Mouse (Mus musculus) lung, postnatal 0 days (tissue): ENCODE measurements around the gene Iqce. TPM values are rescaled to one million over a fixed set of nuclear protein-coding genes. Genes with fewer than 3 reads are reported as not detected.
A peak's percentile ranks its signal among the peaks of the same experiment; 100 is the strongest.

Source experiments
- ATAC-seq: fragments of 200-750 bp; cut with Nextera tagmentation; 2 replicates; pipeline ENCODE4 v1.8.0; 2017; ENCODE audit warnings: moderate library complexity
- DNase-seq: peaks from one replicate; pipeline ENCODE4 v3.0.0-alpha.2; 2016; ENCODE audit warnings: low spot score
- H3K27ac ChIP-seq: fragments of 300-500 bp; sonication (generic); 2 replicates; pipeline ENCODE4 v1.5.1; 2014; ENCODE audit warnings: antibody characterized with exemption, mild to moderate bottlenecking, low read length, mixed read lengths
- H3K27me3 ChIP-seq: fragments of 300-500 bp; sonication (generic); replicated peaks from 2 replicates; pipeline ENCODE4 v1.6.1; 2014; ENCODE audit warnings: low read length, mixed read lengths; ENCODE audit not compliant: insufficient read depth
- H3K36me3 ChIP-seq: fragments of 300-500 bp; sonication (generic); 2 replicates; pipeline ENCODE4 v1.6.1; 2014; ENCODE audit warnings: low read length, mixed read lengths; ENCODE audit not compliant: insufficient read depth
- H3K4me1 ChIP-seq: fragments of 300-500 bp; sonication (generic); 2 replicates; pipeline ENCODE4 v1.6.1; 2014; ENCODE audit warnings: antibody characterized with exemption, low read depth, low read length, mixed read lengths; ENCODE audit not compliant: insufficient read depth
- H3K4me2 ChIP-seq: fragments of 300-500 bp; sonication (generic); replicated peaks from 2 replicates; pipeline ENCODE4 v1.6.1; 2014; ENCODE audit warnings: low read depth, mild to moderate bottlenecking, low read length, moderate library complexity, mixed read lengths
- H3K4me3 ChIP-seq: fragments of 300-500 bp; sonication (generic); 2 replicates; pipeline ENCODE4 v1.5.1; 2014; ENCODE audit warnings: low read depth, low read length
- H3K9ac ChIP-seq: fragments of 300-500 bp; sonication (generic); replicated peaks from 2 replicates; pipeline ENCODE4 v1.6.1; 2014; ENCODE audit warnings: low read depth, mild to moderate bottlenecking
- H3K9me3 ChIP-seq: fragments of 300-500 bp; sonication (generic); 2 replicates; pipeline ENCODE4 v1.6.1; 2016; ENCODE audit warnings: low read length, mixed read lengths
- CTCF ChIP-seq: IDR thresholded peaks from 2 replicates; pipeline ENCODE4 v1.5.1; 2016; ENCODE audit warnings: antibody characterized with exemption, mild to moderate bottlenecking
- EP300 ChIP-seq: IDR thresholded peaks from 2 replicates; pipeline ENCODE4 v1.6.1; 2016; ENCODE audit warnings: antibody characterized with exemption, mild to moderate bottlenecking, control low read depth
- WGBS: fragments of 180-500 bp; shearing (Covaris S2); extraction: QIAGEN DNeasy Blood & Tissue Kit; methylation state at CpG from one replicate; pipeline ENCODE4 v1.1.7; 2014; 5-methylcytosine and 5-hydroxymethylcytosine counted together
- polyA plus RNA-seq: library from polyadenylated mRNA; unstranded; fragments of >200 nt; fragmentation: Nextera tagmentation; extraction: Ambion mirVana; gene quantifications from 2 replicates; pipeline ENCODE4 v1.2.1, GENCODE M21; 2015

Gene Iqce
- polyA plus RNA-seq, 1 experiment from 2014 or later = 11.0 TPM

GRCm38 (mm10) chr5:140615321-140616109 is 86.7 kb downstream of the Iqce start:
- TF ChIP-seq EP300 (no peak), CTCF (no peak)
- Histone ChIP-seq H3K4me1 (peaks cover 23% of the 10 kb centered on the region; the same call in 1 of the 2 replicates), H3K27me3 (no peaks in the 10 kb centered on the region), H3K9me3 (no peaks in the 10 kb centered on the region), H3K4me2 (no peak overlapping the region), H3K27ac (no peak overlapping the region), H3K9ac (no peak overlapping the region), H3K36me3 (no peaks in the 10 kb centered on the region; the same call in none of the 2 replicates), H3K4me3 (no peak overlapping the region)
- ATAC-seq (no peak), DNase-seq (no peak)
- 75% methylated on average over 10 of the region's 10 CpGs for WGBS

GRCm38 (mm10) chr5:140614837-140615236 is 87.3 kb downstream of the Iqce start:
- Histone ChIP-seq H3K4me2 (no peak overlapping the region), H3K9ac (no peak overlapping the region), H3K9me3 (no peaks in the 10 kb centered on the region), H3K27me3 (no peaks in the 10 kb centered on the region), H3K4me1 (peaks cover 25% of the 10 kb centered on the region; the same call in 1 of the 2 replicates), H3K27ac (no peak overlapping the region), H3K36me3 (no peaks in the 10 kb centered on the region; the same call in none of the 2 replicates), H3K4me3 (no peak overlapping the region)
- WGBS = 84% methylated on average over 4 of the region's 4 CpGs
- TF ChIP-seq CTCF (no peak), EP300 (no peak)
- DNase-seq (no peak), ATAC-seq (no peak)

- ATAC-seq (no peak), DNase-seq (no peak)
- Histone ChIP-seq H3K9me3 (no peaks in the 10 kb centered on the region), H3K4me3 (no peak overlapping the region), H3K36me3 (no peaks in the 10 kb centered on the region; the same call in none of the 2 replicates), H3K9ac (no peak overlapping the region), H3K4me1 (peaks cover 31% of the 10 kb centered on the region; the same call in 1 of the 2 replicates), H3K4me2 (no peak overlapping the region), H3K27ac (no peak overlapping the region), H3K27me3 (no peaks in the 10 kb centered on the region)
- TF ChIP-seq EP300 (no peak), CTCF (no peak)
- WGBS = 93% methylated on average over 10 of the region's 10 CpGs
Measured at GRCm38 (mm10) chr5:140614141-140614540, 88.0 kb downstream of the Iqce start.

DNA sequence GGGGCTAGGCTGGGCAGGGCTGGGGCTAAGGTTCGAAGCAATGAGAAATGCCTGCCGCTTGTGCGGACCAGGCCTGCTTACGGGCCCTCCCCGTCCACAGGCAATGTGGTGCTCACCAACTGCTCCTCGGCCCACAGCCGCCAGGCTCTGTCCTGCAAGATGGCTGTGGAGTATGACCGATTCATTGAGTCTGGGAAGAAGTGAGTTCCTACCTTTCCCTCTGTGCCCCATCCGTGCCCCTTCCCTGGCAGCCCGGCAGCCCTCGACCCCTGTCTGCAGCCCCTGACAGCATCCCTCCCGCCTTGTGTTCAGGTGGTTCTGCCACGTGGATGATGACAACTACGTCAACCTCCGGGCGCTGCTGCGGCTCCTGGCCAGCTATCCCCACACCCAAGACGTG is 90.0 kb downstream of the Iqce start:
- Histone ChIP-seq H3K27me3 (no peaks in the 10 kb centered on the region), H3K4me2 (peak overlapping the region; percentile 75), H3K27ac (peak overlapping the region; percentile 98), H3K4me1 (peaks cover 35% of the 10 kb centered on the region; the same call in 1 of the 2 replicates), H3K4me3 (peak overlapping the region; percentile 62; the same call in 1 of the 2 replicates), H3K9ac (peak overlapping the region; percentile 54), H3K9me3 (no peaks in the 10 kb centered on the region), H3K36me3 (no peaks in the 10 kb centered on the region; the same call in none of the 2 replicates)
- 52% methylated on average over 18 of the region's 18 CpGs for WGBS
- TF ChIP-seq CTCF (no peak), EP300 (no peak)
- ATAC-seq (no peak), DNase-seq (no peak)

Other genes starting within 250 kb of the Iqce start
- 19.9 and 21.7 TPM in 2 replicates for gene Chst12, start 196.8 kb downstream of the Iqce start, polyA plus RNA-seq
- not detected in 2 replicates for gene Grifin, start 137.3 kb downstream of the Iqce start, polyA plus RNA-seq
- 23.1 and 25.5 TPM in 2 replicates for gene Lfng, start 95.1 kb downstream of the Iqce start, polyA plus RNA-seq
- gene Ttyh3, start 53.3 kb downstream of the Iqce start, polyA plus RNA-seq = 18.2 and 19.8 TPM in 2 replicates
- gene Brat1, start 2.6 kb upstream of the Iqce start, polyA plus RNA-seq = 15.2 and 16.1 TPM in 2 replicates
- gene Amz1, start 21.7 kb upstream of the Iqce start, polyA plus RNA-seq = 2.7 and 3.3 TPM in 2 replicates
- gene Gna12, start 128.1 kb upstream of the Iqce start, polyA plus RNA-seq = 25.4 and 32.0 TPM in 2 replicates